Mouse (Mus musculus) testis, adult 2 months (tissue): Measurements from ENCODE around the gene Scube1.

Source experiments
- CTCF ChIP-seq: fragments of 200-500 bp; IDR thresholded peaks from 2 replicates; pipeline ENCODE4 v1.5.1; 2012; ENCODE audit warnings: low read depth, mild to moderate bottlenecking, inconsistent platforms, low read length, moderate library complexity; ENCODE audit not compliant: control insufficient read depth, insufficient read depth, insufficient replicate concordance
- POLR2A ChIP-seq: fragments of 200-500 bp; IDR thresholded peaks from 2 replicates; pipeline ENCODE4 v1.6.1; 2012; ENCODE audit warnings: low read depth, mild to moderate bottlenecking, inconsistent platforms, low read length, moderate library complexity; ENCODE audit not compliant: control insufficient read depth

GRCm38 (mm10) chr15:83603046-83603396 is 121.8 kb downstream of the Scube1 start:
- TF ChIP-seq POLR2A (no peak), CTCF (no peak)
